Mouse (Mus musculus) liver, adult 2 months (tissue): ENCODE data around the gene Snd1. TPM values are rescaled to one million over a fixed set of nuclear protein-coding genes. Genes with fewer than 3 reads are reported as not detected.

Source experiments
- DNase-seq: peaks from one replicate; pipeline ENCODE4 v3.0.0-alpha.2; 2011; ENCODE audit warnings: low read depth, low spot score; ENCODE audit errors: extremely low read depth
- H3K27ac ChIP-seq: fragments of 200-500 bp; replicated peaks from 2 replicates; pipeline ENCODE4 v1.5.1; 2012; ENCODE audit warnings: low read depth, mild to moderate bottlenecking, control low read depth, inconsistent platforms, low read length; ENCODE audit not compliant: insufficient read depth
- H3K27me3 ChIP-seq: fragments of 200-500 bp; 2 replicates; pipeline ENCODE4 v1.6.1; 2012; ENCODE audit warnings: mild to moderate bottlenecking, moderate library complexity, low read length, inconsistent platforms; ENCODE audit not compliant: control insufficient read depth, insufficient read depth
- H3K36me3 ChIP-seq: fragments of 200-500 bp; 2 replicates; pipeline ENCODE4 v1.6.1; 2012; ENCODE audit warnings: low read length, inconsistent platforms; ENCODE audit not compliant: control insufficient read depth, insufficient read depth
- H3K4me1 ChIP-seq: fragments of 200-500 bp; 2 replicates; pipeline ENCODE4 v1.6.1; 2011; ENCODE audit warnings: low read length; ENCODE audit not compliant: control insufficient read depth, insufficient read depth
- H3K4me3 ChIP-seq: fragments of 200-500 bp; 2 replicates; pipeline ENCODE4 v1.5.1; 2011; ENCODE audit warnings: low read depth, mild to moderate bottlenecking, control low read depth, low read length, moderate library complexity; ENCODE audit not compliant: insufficient read depth
- H3K79me2 ChIP-seq: fragments of 200-500 bp; 2 replicates; pipeline ENCODE4 v1.6.1; 2012; ENCODE audit warnings: inconsistent platforms, mild to moderate bottlenecking, low read length, moderate library complexity; ENCODE audit not compliant: control insufficient read depth, insufficient read depth
- H3K9ac ChIP-seq: fragments of 200-500 bp; 2 replicates; pipeline ENCODE4 v1.6.1; 2012; ENCODE audit warnings: low read depth, mild to moderate bottlenecking, control low read depth, inconsistent platforms, low read length
- CTCF ChIP-seq: fragments of 200-500 bp; IDR thresholded peaks from 2 replicates; pipeline ENCODE4 v1.5.1; 2011; ENCODE audit warnings: low read depth, low read length, control low read depth
- POLR2A ChIP-seq: fragments of 200-500 bp; IDR thresholded peaks from 2 replicates; pipeline ENCODE4 v1.6.1; 2011; ENCODE audit warnings: low read length, control low read depth; ENCODE audit not compliant: insufficient read depth; ENCODE audit errors: extremely low read depth
- WGBS: fragments of 180-500 bp; shearing (Covaris S2); methylation state at CpG from one replicate; pipeline ENCODE4 v1.1.7; 2018; 5-methylcytosine and 5-hydroxymethylcytosine counted together
- polyA plus RNA-seq: library from polyadenylated mRNA; depleted of rRNA; stranded (reverse); fragments of >200 nt; gene quantifications from 2 replicates; pipeline ENCODE4 v1.2.3, GENCODE M21; 2012
- total RNA-seq: library from RNA; depleted of rRNA; stranded (reverse); fragments of >200 nt; gene quantifications from 2 replicates; pipeline ENCODE4 v1.2.3, GENCODE M21; 2014

Gene Snd1
- total and polyA plus RNA-seq, 2 experiments = 64.2 to 88.6 TPM

DNA sequence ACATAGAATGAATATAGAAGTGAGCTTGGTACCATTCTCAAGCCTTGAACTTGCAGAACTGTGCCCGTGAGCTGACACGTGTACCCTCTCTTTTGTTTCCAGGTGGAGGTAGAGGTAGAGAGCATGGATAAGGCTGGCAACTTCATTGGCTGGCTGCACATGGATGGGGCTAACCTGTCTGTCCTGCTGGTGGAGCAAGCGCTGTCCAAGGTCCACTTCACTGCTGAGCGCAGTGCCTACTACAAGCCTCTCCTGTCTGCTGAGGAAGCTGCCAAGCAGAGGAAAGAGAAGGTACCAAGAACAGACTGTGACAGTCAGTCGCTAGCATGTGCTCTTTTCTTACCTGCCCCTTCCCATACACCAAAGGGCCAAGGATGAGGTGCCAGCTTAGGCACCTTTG, 399.8 kb downstream of the Snd1 start:
- H3K36me3 ChIP-seq = no peaks in the 10 kb centered on the region; the same call in 1 of the 2 replicates
- no peaks in the 10 kb centered on the region for H3K4me1 ChIP-seq
- no peak overlapping the region for H3K4me3 ChIP-seq
- WGBS = 69% methylated on average over 5 of the region's 5 CpGs
- H3K9ac ChIP-seq = no peak overlapping the region
- H3K79me2 ChIP-seq = no peaks in the 10 kb centered on the region
- no peaks in the 10 kb centered on the region for H3K27me3 ChIP-seq
- TF ChIP-seq POLR2A = no peak
- no peak for TF ChIP-seq CTCF
- no peak overlapping the region for H3K27ac ChIP-seq
- DNase-seq = peak; percentile 42

DNA sequence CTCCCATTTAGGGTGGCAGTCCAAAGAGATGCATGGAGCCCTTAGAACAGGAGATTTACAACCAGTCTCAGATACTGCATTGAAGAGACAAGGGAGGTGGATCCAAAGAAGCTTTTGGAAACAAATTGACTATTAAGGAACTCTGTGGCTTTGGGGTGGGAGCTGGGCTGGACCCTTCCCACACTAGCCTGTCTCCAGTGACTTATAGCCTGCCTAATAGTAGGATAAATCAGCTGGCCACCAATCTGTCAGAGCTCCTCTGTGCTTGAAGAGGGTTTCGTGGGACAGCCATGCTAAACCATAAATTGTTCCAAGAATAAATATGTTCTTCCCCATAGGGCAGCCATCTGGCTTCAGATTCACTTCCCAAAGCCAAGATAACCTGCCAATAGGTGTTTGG, 400.4 kb downstream of the Snd1 start:
- WGBS = 100% methylated on average over 1 of the region's 1 CpGs
- Histone ChIP-seq H3K27me3 (no peaks in the 10 kb centered on the region), H3K4me1 (no peaks in the 10 kb centered on the region), H3K36me3 (no peaks in the 10 kb centered on the region; the same call in 1 of the 2 replicates), H3K9ac (no peak overlapping the region), H3K27ac (no peak overlapping the region), H3K4me3 (no peak overlapping the region), H3K79me2 (no peaks in the 10 kb centered on the region)
- no peak for DNase-seq
- no peak for TF ChIP-seq POLR2A
- no peak for TF ChIP-seq CTCF

DNA sequence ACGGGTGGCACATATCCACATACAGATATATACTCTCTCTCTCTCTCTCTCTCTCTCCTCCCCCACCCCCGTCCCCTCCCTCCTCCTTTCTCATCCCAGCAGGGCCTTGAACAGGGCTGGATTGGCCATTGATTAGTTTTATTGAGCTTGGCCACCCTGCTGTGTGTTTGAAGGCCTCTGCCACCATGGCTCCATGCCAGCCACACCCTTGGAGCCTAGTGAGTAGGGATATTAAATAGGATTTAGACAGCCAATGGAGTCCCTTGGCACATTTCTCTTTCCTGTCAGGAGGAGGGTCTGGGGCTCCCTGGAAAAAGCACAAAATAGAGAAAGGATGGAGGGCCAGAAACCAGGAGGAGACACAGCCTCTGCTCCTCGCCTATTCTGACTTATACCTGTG, 401.6 kb downstream of the Snd1 start:
- H3K36me3 ChIP-seq = peaks cover 3% of the 10 kb centered on the region; the same call in 1 of the 2 replicates

DNA sequence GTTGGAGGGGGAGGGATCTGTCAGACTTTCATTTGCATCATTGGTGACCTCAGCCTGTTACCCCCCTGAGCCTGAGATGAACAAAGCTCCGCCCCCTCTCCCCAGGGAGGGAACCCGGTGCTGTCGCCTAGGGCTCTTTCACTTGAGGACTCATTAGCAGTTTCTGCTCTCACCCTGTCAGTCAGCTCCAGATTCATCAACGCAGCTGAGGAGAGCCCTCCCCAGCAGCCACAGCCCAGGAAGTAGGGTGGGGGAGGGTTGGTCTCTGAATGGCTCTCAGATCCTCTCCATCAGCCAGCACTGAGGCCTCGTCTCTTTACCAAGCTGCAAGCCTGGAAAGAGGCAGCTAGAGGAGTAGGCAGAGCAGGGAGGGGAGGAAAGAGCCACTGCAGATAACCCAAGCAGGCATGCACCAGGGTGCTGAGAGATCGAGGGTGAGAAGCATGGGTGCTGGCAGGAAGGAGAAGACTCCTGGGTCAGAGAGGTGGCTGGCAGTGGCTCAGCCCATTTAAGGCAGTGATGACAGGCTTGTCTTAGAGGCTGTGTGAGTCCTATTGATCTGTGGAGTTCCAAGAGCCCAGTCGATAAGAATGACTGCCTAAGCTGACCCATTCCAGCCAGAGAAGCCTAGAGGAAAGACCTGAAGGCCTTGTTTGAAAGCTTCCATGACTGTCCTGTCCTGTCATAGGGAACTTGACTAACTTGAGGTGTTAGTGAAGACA, 403.2 kb downstream of the Snd1 start:
- WGBS = 62% methylated on average over 7 of the region's 7 CpGs
- Histone ChIP-seq H3K4me1 (no peaks in the 10 kb centered on the region), H3K9ac (no peak overlapping the region), H3K27ac (no peak overlapping the region), H3K79me2 (no peaks in the 10 kb centered on the region), H3K4me3 (no peak overlapping the region), H3K36me3 (peaks cover 3% of the 10 kb centered on the region; the same call in 1 of the 2 replicates), H3K27me3 (no peaks in the 10 kb centered on the region)
- no peak for DNase-seq
- TF ChIP-seq POLR2A (no peak), CTCF (no peak)

More for the DNA sequence above, 401.6 kb downstream of the Snd1 start:
- peak; percentile 66 for DNase-seq
- no peak for TF ChIP-seq CTCF
- no peak for TF ChIP-seq POLR2A
- H3K4me3 ChIP-seq = no peak overlapping the region
- H3K79me2 ChIP-seq = no peaks in the 10 kb centered on the region
- 50% methylated on average over 3 of the region's 3 CpGs for WGBS
- H3K4me1 ChIP-seq = no peaks in the 10 kb centered on the region
- no peak overlapping the region for H3K9ac ChIP-seq
- H3K27me3 ChIP-seq = no peaks in the 10 kb centered on the region
- H3K27ac ChIP-seq = no peak overlapping the region

DNA sequence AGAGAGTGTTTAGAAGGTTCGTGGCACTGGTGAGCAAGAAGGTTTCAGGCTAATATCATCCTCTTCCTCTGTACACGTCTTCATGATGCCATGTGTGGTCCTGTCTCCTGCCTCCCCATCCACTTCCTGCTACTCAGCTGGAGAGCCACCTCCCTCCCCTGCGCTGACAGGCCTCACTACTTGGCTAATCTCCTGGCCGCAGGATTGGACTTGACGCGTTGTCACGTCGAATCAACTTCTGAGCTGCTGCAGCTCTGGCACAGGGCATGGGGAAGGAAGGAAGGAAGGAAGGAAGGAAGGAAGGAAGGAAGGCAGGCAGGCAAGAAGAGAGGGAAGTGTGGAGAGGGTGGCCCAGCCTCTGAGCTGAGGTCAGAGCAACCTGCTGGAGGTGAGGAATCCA, 404.4 kb downstream of the Snd1 start:
- Histone ChIP-seq H3K79me2 (no peaks in the 10 kb centered on the region), H3K9ac (no peak overlapping the region), H3K27ac (no peak overlapping the region), H3K27me3 (no peaks in the 10 kb centered on the region), H3K4me1 (no peaks in the 10 kb centered on the region), H3K4me3 (no peak overlapping the region), H3K36me3 (peaks cover 11% of the 10 kb centered on the region; the same call in 1 of the 2 replicates)
- TF ChIP-seq CTCF (no peak), POLR2A (no peak)
- WGBS = 89% methylated on average over 8 of the region's 8 CpGs
- no peak for DNase-seq

DNA sequence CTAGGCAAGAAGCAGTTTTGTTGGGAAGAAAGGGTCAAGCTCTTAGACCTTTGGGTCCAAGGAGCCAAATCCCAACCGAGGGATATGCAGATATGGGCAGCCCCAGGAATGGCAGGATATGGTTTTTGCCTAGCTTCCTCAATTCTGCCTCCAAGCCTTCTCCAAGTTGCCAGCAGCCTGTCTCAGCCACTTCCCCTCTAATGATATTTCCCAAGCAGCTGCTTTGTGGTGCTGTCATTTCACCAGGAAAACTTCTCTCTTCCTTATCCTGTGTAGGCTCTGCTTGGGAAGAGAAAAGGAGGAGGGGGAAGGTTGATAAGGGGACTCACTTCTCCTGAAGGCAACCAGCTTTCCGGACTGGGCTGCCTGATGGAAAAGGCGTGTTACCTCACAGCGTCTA, 406.0 kb downstream of the Snd1 start:
- no peak overlapping the region for H3K9ac ChIP-seq
- H3K79me2 ChIP-seq = no peaks in the 10 kb centered on the region
- no peak overlapping the region; the same call in 1 of the 2 replicates for H3K27ac ChIP-seq
- no peak overlapping the region for H3K4me3 ChIP-seq
- H3K4me1 ChIP-seq = no peaks in the 10 kb centered on the region
- H3K36me3 ChIP-seq = peaks cover 20% of the 10 kb centered on the region; the same call in 1 of the 2 replicates
- peak; percentile 14 for DNase-seq
- no peaks in the 10 kb centered on the region for H3K27me3 ChIP-seq
- no peak for TF ChIP-seq CTCF
- no peak for TF ChIP-seq POLR2A
- WGBS = 75% methylated on average over 4 of the region's 4 CpGs
